Mouse (Mus musculus): ENCODE measurements around the gene Cyp2d22.

- no peak for TF ChIP-seq CTCF (IDR thresholded peaks at IDR 0.05; ENCODE audit: low read depth, low read length)
- TF ChIP-seq TAL1 (conservative IDR thresholded peaks at IDR 0.05; ENCODE audit: low read depth, low read length), result no peak
Measured at GRCm38 (mm10) chr15:82335194-82335593, 44.9 kb downstream of the Cyp2d22 start.

Data from G1E (cell line).